8 mouse cellular contexts compared by ENCODE assay signal in the genomic region with DNA sequence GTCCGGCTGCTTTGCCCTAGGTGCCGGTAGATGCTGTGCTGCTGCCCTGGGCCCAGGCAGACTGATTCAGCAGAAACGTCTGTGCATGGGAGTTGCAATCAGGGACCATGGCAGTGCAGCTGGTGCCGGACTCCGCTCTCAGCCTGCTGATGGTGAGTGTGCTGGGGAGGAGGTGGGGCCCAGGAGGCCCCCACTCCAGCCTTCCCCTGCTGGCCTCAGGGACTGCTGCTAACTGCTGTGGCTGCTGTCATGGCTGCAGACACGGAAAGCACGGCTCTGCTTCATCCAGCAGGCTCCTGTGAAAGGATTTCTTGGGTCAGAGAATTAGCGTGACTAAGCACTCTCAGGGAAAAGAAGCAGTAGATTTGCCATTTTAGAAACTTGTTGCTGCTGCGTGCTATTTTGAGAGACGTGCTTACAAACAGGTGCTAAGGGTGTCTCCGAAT. TPM values are rescaled to one million over a fixed set of nuclear protein-coding genes. Genes with fewer than 3 reads are reported as not detected.
DNase-seq lines count a peak whose midpoint lies in the region; ATAC-seq lines count a peak whose summit lies in the region.

No protein-coding gene starts in this region.

- H3K4me2 ChIP-seq in forebrain, embryonic 14.5 days (ENCODE audit: low read length), result peak overlapping the region; percentile 34
- H3K4me2 ChIP-seq in midbrain, embryonic 15.5 days, result peak overlapping the region; percentile 50

- H3K9ac ChIP-seq in forebrain, embryonic 14.5 days (ENCODE audit: low read length), result peak overlapping the region; percentile 40; the same call in 1 of the 2 replicates
- peak overlapping the region; percentile 15; the same call in 1 of the 2 replicates for H3K9ac ChIP-seq in midbrain, embryonic 15.5 days

- H3K9me3 ChIP-seq in forebrain, embryonic 14.5 days (replicated peaks; ENCODE audit: control insufficient read depth, low read length), result no peaks in the 10 kb centered on the region
- H3K9me3 ChIP-seq in midbrain, embryonic 15.5 days, result no peaks in the 10 kb centered on the region

- H3K4me1 ChIP-seq in forebrain, embryonic 14.5 days (ENCODE audit: control insufficient read depth, insufficient read depth, low read length), result no peaks in the 10 kb centered on the region
- peaks cover 31% of the 10 kb centered on the region for H3K4me1 ChIP-seq in midbrain, embryonic 15.5 days

- peak; percentile 9 for DNase-seq in adrenal gland, postnatal 25 days
- DNase-seq in adrenal gland, adult 8-10 months, result no peak
- DNase-seq in forebrain, embryonic 14.5 days (ENCODE audit: low spot score), result peak; percentile 31
- peak; percentile 48 to 60 for DNase-seq in layer of hippocampus, adult 8-10 months (ENCODE audit: low spot score in 2 of 2)
- DNase-seq in Muller cell, postnatal 12 days (ENCODE audit: inconsistent ontology term), result no peak
- DNase-seq in thymus, postnatal 4 days, result no peak

- peak overlapping the region; percentile 12 for H3K4me3 ChIP-seq in forebrain, embryonic 14.5 days (ENCODE audit: low read depth, low read length)
- H3K4me3 ChIP-seq in midbrain, embryonic 15.5 days, result peak overlapping the region; percentile 36

- H3K27me3 ChIP-seq in forebrain, embryonic 14.5 days (replicated peaks; ENCODE audit: control insufficient read depth, insufficient read depth, low read length), result no peaks in the 10 kb centered on the region
- H3K27me3 ChIP-seq in midbrain, embryonic 15.5 days (replicated peaks), result no peaks in the 10 kb centered on the region

- no peak overlapping the region for H3K27ac ChIP-seq in forebrain, embryonic 14.5 days (ENCODE audit: low read depth, low read length)
- H3K27ac ChIP-seq in midbrain, embryonic 15.5 days, result peak overlapping the region; percentile 49

- ATAC-seq in cerebellum, adult (ENCODE audit: insufficient number of reproducible peaks, low FRiP score, low TSS enrichment), result peak; percentile 43; the same call in 1 of the 2 replicates
- peak; percentile 57; the same call in 1 of the 2 replicates for ATAC-seq in forebrain, embryonic 14.5 days
- peak; percentile 91 for ATAC-seq in midbrain, embryonic 15.5 days (replicated peaks)

- H3K36me3 ChIP-seq in forebrain, embryonic 14.5 days (ENCODE audit: control insufficient read depth, insufficient read depth, low read length), result no peaks in the 10 kb centered on the region
- H3K36me3 ChIP-seq in midbrain, embryonic 15.5 days (replicated peaks), result no peaks in the 10 kb centered on the region

- WGBS in forebrain, embryonic 14.5 days, result 53% methylated on average over 11 of the region's 11 CpGs
- whole genome bisulfite sequencing in midbrain, embryonic 15.5 days, result 13% methylated on average over 11 of the region's 11 CpGs

RNA-seq across cellular contexts. Expression of a gene that starts 0.9 kb away (rescaled TPM):
- total RNA-seq in adrenal gland, postnatal 25 days (2021), result 10.3 and 14.6 TPM in 2 replicates
- 10 to 100 TPM; 10.3 to 20.8 (median 15.6) TPM for total RNA-seq in adrenal gland, adult 8-10 months (2022)
- polyA plus RNA-seq in forebrain, embryonic 14.5 days (2014; fragmentation: Nextera tagmentation; extraction: Ambion mirVana), result 36.9 and 51.7 TPM in 2 replicates
- 10 to 100 TPM; 64.6 to 84.7 (median 74.6) TPM for total RNA-seq in layer of hippocampus, adult 8-10 months (2022)
- polyA plus RNA-seq in midbrain, embryonic 15.5 days (2015; fragmentation: Nextera tagmentation; extraction: Ambion mirVana), result 62.7 and 65.7 TPM in 2 replicates

Comparison
In these comparisons a context has a peak if more than half of its experiments do, and no peak if none do; other contexts are left out.
1. DNase-seq: peak in adrenal gland, postnatal 25 days (single experiment), forebrain, embryonic 14.5 days (single experiment) and layer of hippocampus, adult 8-10 months (2 of 2); none in adrenal gland, adult 8-10 months (single experiment), Muller cell, postnatal 12 days (single experiment) and thymus, postnatal 4 days (single experiment).
2. Peak in every context shown above with its lines, with median percentiles within 50 percentile points of each other: ATAC-seq.